Mouse (Mus musculus): ENCODE measurements around the gene Klk6. TPM values are rescaled to one million over a fixed set of nuclear protein-coding genes. Genes with fewer than 3 reads are reported as not detected.

Klk6 gene
- polyA plus RNA-seq, 1 experiment = not detected

GRCm38 (mm10) chr7:43810994-43811393 lies 13.3 kb upstream of the Klk6 start, which contains the start of gene Klk7:
TSS of gene Klk7 (plus strand) at chr7:43811294.
- no peak within 1 kb of the TSS for H3K4me3 ChIP-seq (ENCODE audit: insufficient read depth, low read length)
- no peaks in the 10 kb centered on the region for H3K4me1 ChIP-seq (ENCODE audit: control insufficient read depth, insufficient read depth, low read length)
- no peak within 1 kb of the TSS for H3K27ac ChIP-seq (ENCODE audit: insufficient read depth, low read length)
- TF ChIP-seq POLR2A (IDR thresholded peaks at IDR 0.05; ENCODE audit: low read depth, low read length) = no peak
- TF ChIP-seq CTCF (IDR thresholded peaks at IDR 0.05; ENCODE audit: borderline replicate concordance, insufficient read depth, low read length) = no peak

- Histone ChIP-seq H3K4me3 (ENCODE audit: insufficient read depth, low read length) (no peak overlapping the region), H3K27ac (ENCODE audit: insufficient read depth, low read length) (no peak overlapping the region), H3K4me1 (ENCODE audit: control insufficient read depth, insufficient read depth, low read length) (no peaks in the 10 kb centered on the region)
- TF ChIP-seq POLR2A (IDR thresholded peaks at IDR 0.05; ENCODE audit: low read depth, low read length) (no peak), CTCF (IDR thresholded peaks at IDR 0.05; ENCODE audit: borderline replicate concordance, insufficient read depth, low read length) (no peak)
Measured at GRCm38 (mm10) chr7:43815211-43815610, 9.1 kb upstream of the Klk6 start.

- no peak overlapping the region for H3K27ac ChIP-seq (ENCODE audit: insufficient read depth, low read length)
- TF ChIP-seq POLR2A (IDR thresholded peaks at IDR 0.05; ENCODE audit: low read depth, low read length) (no peak), CTCF (IDR thresholded peaks at IDR 0.05; ENCODE audit: borderline replicate concordance, insufficient read depth, low read length) (no peak)
- H3K4me1 ChIP-seq (ENCODE audit: control insufficient read depth, insufficient read depth, low read length) = no peaks in the 10 kb centered on the region
- no peak overlapping the region for H3K4me3 ChIP-seq (ENCODE audit: insufficient read depth, low read length)
Measured at GRCm38 (mm10) chr7:43816746-43817145, 7.6 kb upstream of the Klk6 start.

- Histone ChIP-seq H3K4me1 (ENCODE audit: control insufficient read depth, insufficient read depth, low read length) (no peaks in the 10 kb centered on the region), H3K27ac (ENCODE audit: insufficient read depth, low read length) (no peak overlapping the region), H3K4me3 (ENCODE audit: insufficient read depth, low read length) (no peak overlapping the region)
- TF ChIP-seq CTCF (IDR thresholded peaks at IDR 0.05; ENCODE audit: borderline replicate concordance, insufficient read depth, low read length) (no peak), POLR2A (IDR thresholded peaks at IDR 0.05; ENCODE audit: low read depth, low read length) (no peak)
Measured at GRCm38 (mm10) chr7:43821581-43821980, 2.7 kb upstream of the Klk6 start.

GRCm38 (mm10) chr7:43826056-43826455 lies 1.8 kb downstream of the Klk6 start:
- H3K4me1 ChIP-seq (ENCODE audit: control insufficient read depth, insufficient read depth, low read length) = no peaks in the 10 kb centered on the region
- no peak overlapping the region for H3K27ac ChIP-seq (ENCODE audit: insufficient read depth, low read length)
- H3K4me3 ChIP-seq (ENCODE audit: insufficient read depth, low read length) = no peak overlapping the region
- TF ChIP-seq CTCF (IDR thresholded peaks at IDR 0.05; ENCODE audit: borderline replicate concordance, insufficient read depth, low read length) (no peak), POLR2A (IDR thresholded peaks at IDR 0.05; ENCODE audit: low read depth, low read length) (no peak)

GRCm38 (mm10) chr7:43827706-43828105 lies 3.4 kb downstream of the Klk6 start:
- H3K27ac ChIP-seq (ENCODE audit: insufficient read depth, low read length) = no peak overlapping the region
- TF ChIP-seq POLR2A (IDR thresholded peaks at IDR 0.05; ENCODE audit: low read depth, low read length) (no peak), CTCF (IDR thresholded peaks at IDR 0.05; ENCODE audit: borderline replicate concordance, insufficient read depth, low read length) (no peak)
- H3K4me1 ChIP-seq (ENCODE audit: control insufficient read depth, insufficient read depth, low read length) = no peaks in the 10 kb centered on the region
- H3K4me3 ChIP-seq (ENCODE audit: insufficient read depth, low read length) = no peak overlapping the region

- TF ChIP-seq CTCF (IDR thresholded peaks at IDR 0.05; ENCODE audit: borderline replicate concordance, insufficient read depth, low read length) (no peak), POLR2A (IDR thresholded peaks at IDR 0.05; ENCODE audit: low read depth, low read length) (no peak)
- H3K4me3 ChIP-seq (ENCODE audit: insufficient read depth, low read length) = no peak overlapping the region
- H3K4me1 ChIP-seq (ENCODE audit: control insufficient read depth, insufficient read depth, low read length) = no peaks in the 10 kb centered on the region
- no peak overlapping the region for H3K27ac ChIP-seq (ENCODE audit: insufficient read depth, low read length)
Measured at GRCm38 (mm10) chr7:43829006-43829405, 4.7 kb downstream of the Klk6 start.

- Histone ChIP-seq H3K4me1 (ENCODE audit: control insufficient read depth, insufficient read depth, low read length) (no peaks in the 10 kb centered on the region), H3K4me3 (ENCODE audit: insufficient read depth, low read length) (no peak within 1 kb of the TSS), H3K27ac (ENCODE audit: insufficient read depth, low read length) (no peak within 1 kb of the TSS)
- no peak for TF ChIP-seq POLR2A (IDR thresholded peaks at IDR 0.05; ENCODE audit: low read depth, low read length)
- TF ChIP-seq CTCF (IDR thresholded peaks at IDR 0.05; ENCODE audit: borderline replicate concordance, insufficient read depth, low read length) = no peak
Measured at GRCm38 (mm10) chr7:43841701-43842100, 17.4 kb downstream of the Klk6 start, which contains the start of gene Klk5. TSS of gene Klk5 (plus strand) at chr7:43841971.

GRCm38 (mm10) chr7:43843801-43844200 lies 19.5 kb downstream of the Klk6 start:
- Histone ChIP-seq H3K27ac (ENCODE audit: insufficient read depth, low read length) (no peak overlapping the region), H3K4me3 (ENCODE audit: insufficient read depth, low read length) (no peak overlapping the region), H3K4me1 (ENCODE audit: control insufficient read depth, insufficient read depth, low read length) (no peaks in the 10 kb centered on the region)
- TF ChIP-seq CTCF (IDR thresholded peaks at IDR 0.05; ENCODE audit: borderline replicate concordance, insufficient read depth, low read length) = no peak
- TF ChIP-seq POLR2A (IDR thresholded peaks at IDR 0.05; ENCODE audit: low read depth, low read length) = no peak

- H3K27ac ChIP-seq (ENCODE audit: insufficient read depth, low read length) = no peak overlapping the region
- TF ChIP-seq CTCF (IDR thresholded peaks at IDR 0.05; ENCODE audit: borderline replicate concordance, insufficient read depth, low read length) (no peak), POLR2A (IDR thresholded peaks at IDR 0.05; ENCODE audit: low read depth, low read length) (no peak)
- H3K4me1 ChIP-seq (ENCODE audit: control insufficient read depth, insufficient read depth, low read length) = no peaks in the 10 kb centered on the region
- no peak overlapping the region for H3K4me3 ChIP-seq (ENCODE audit: insufficient read depth, low read length)
Measured at GRCm38 (mm10) chr7:43851616-43852015, 27.3 kb downstream of the Klk6 start.
